Mouse (Mus musculus): ENCODE measurements around the gene Rapgef4.

Gene Rapgef4

GRCm38 (mm10) chr2:72291103-72291502 is 310.1 kb downstream of the Rapgef4 start:
- DNase-seq, result no peak

GRCm38 (mm10) chr2:72292573-72292972 is 311.5 kb downstream of the Rapgef4 start:
- DNase-seq, result no peak

- no peak for DNase-seq
These were observed 314.0 kb downstream of the Rapgef4 start for GRCm38 (mm10) chr2:72294994-72295393.

- no peak for DNase-seq
These were observed 316.1 kb downstream of the Rapgef4 start for GRCm38 (mm10) chr2:72296984-72297715.

GRCm38 (mm10) chr2:72297716-72298082 is 316.7 kb downstream of the Rapgef4 start:
- DNase-seq, result no peak

GRCm38 (mm10) chr2:72298406-72298805 is 317.4 kb downstream of the Rapgef4 start:
- peak; percentile 20 to 32 for DNase-seq

GRCm38 (mm10) chr2:72301194-72301916 is 320.3 kb downstream of the Rapgef4 start:
- no peak for DNase-seq

- DNase-seq, result no peak
These were observed 324.7 kb downstream of the Rapgef4 start for GRCm38 (mm10) chr2:72305738-72306137.
